Mouse (Mus musculus) gonadal fat pad, adult 2 months (tissue): ENCODE measurements around the gene Greb1. TPM values are rescaled to one million over a fixed set of nuclear protein-coding genes. Genes with fewer than 3 reads are reported as not detected.

Experiments
- DNase-seq: peaks from one replicate; pipeline ENCODE4 v3.0.0-alpha.2; 2012; ENCODE audit warnings: low read depth
- polyA plus RNA-seq: library from polyadenylated mRNA; depleted of rRNA; stranded (reverse); fragments of >200 nt; gene quantifications from 2 replicates; pipeline ENCODE4 v1.2.3, GENCODE M21; 2012; rRNA removed

Greb1 gene
- polyA plus RNA-seq, 1 experiment: 33.8 TPM

DNA sequence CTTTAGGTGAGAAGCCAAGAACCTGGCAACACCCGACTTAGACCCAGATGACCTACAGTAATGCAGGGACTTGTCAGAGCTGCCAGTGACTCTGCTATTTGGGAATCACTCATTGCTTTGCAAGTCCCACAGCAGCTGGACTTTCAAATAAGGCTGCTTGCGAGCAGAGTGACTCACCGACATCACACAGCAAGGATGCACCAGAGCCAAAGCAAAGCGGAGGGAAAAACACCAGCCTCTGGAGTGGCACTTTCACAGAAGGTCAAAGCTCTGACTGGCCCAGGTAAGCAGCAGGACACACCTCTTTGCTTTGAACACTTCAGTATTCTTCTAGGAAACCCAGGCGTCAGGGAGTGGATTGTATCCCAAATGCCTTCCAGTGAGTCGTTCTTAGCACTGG lies 164.9 kb downstream of the Greb1 start:
- DNase-seq: no peak

DNA sequence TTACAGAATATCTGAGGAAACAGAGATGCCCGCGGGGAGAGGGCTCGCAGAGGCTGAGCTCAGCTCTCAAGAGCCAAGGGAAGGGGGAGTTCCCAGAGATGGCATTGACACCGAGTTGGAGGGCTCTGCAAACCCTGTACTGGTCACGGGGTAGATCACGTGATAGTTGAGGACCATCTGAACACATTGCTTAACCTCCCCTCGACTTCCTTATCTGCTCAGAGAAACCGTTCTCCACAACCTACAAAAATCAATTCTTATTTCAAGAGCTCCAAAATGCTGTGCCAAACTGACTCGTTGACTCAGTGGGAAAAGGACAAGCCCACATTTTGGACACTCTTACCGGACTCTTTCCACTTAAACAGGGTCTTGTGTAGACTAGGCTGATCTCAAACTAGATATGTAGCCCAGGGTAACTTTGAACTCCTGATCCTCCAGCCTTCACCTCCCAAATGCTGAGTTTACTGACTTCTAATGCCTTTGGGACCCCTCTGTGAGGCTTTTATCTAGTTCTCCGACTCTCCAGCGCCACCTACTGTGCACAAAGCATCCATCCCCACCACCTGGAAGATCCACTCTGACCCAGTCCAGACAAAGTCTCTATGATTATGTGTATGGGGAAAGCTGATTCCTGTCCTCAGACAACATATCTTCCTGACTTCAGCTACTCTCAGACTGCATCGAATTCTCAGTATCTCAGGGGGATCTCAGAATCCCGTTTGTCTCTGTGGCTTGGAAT lies 166.4 kb downstream of the Greb1 start:
- no peak for DNase-seq

DNA sequence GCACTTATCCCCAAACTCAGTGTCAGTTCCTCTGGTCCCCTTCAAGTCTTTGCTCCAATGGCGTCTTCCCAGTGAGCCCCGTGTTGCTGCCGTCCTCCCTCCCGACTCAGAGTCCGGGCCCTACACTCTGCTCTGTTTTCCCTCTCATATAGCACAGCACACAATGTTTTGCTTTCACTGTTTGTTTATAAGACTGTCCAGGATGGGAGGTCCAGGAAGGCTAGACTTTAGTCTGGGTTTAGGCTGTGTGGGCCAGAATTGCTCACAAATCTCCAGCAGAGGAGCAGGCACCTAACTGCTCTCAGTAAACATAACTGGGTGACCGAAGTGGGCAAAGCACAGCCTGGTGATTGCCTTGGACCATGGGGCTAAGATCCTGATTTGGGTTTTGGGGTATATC lies 167.5 kb downstream of the Greb1 start:
- no peak for DNase-seq

DNA sequence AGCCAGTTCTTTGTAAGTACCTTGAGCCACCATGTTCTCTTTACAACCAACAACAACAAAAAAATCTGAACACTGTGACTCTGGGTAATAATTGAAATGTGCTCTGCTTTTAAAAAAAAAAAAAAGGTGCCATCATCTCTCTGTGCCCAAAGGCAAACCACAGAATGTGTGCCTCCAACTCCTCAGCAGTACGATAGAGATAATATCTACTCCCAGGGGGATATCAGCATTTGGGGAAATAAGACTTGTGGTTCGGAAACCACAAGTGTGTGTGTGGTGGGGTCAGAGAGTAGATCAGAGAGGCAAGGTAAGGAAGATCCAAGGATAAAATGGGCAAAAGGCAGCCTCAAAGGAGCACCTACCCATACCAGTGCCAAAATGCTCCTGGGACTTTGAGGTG lies 169.3 kb downstream of the Greb1 start:
- DNase-seq: peak; percentile 51

DNA sequence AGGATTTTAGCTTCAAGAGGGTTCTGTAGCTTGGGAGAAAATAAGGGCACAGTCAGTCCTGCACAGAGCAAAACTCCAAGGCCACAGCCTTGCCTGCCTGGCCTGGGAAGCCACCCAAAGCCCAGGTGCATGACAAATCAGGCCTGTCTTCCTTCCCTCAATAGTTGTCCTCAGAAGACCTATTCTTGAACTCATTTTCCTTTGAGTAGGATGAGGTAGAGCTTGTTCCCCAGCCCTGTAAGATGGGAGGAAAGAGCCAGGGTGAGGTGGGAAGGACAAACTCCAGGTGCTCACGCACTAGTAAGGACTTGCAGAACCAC lies 169.9 kb downstream of the Greb1 start:
- peak; percentile 75 for DNase-seq

DNA sequence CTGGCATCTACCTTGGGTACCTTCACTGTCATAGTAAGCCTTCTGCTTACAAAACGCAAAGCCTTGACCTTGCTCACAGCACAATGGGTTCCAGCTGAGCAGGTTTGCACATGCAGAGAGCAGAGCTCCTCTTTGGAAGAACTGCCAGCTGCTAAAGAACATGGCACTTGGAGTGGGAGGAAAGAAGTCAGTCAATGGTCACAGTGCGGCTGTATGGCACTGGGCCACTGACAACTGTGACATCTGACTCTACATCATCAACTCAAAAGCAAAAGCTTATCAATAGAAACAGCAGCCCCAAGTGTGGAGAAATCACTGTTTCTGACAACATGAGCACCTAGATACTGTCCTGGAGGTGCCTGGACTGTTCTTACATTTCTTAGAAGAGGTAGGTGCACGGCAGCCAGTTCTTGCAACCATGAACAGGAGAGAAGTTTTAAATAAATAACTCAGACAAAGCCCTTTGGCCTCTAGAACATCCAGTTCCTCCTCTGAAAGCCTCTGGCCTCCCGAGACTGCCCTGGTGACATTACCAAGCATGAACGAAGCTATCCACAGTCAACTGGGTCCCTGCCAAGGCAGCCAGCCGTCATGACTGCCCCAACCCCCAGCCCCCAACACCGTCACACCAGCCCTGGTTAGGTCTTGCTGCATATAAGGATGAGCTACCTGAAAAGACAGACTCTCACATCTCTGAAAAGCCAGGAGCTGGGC lies 170.4 kb downstream of the Greb1 start:
- peak; percentile 94 for DNase-seq

Other genes with a start within 250 kb of the Greb1 start
- gene Lpin1, start 189.9 kb downstream of the Greb1 start, polyA plus RNA-seq: 66.4 and 75.6 TPM in 2 replicates
- gene Ntsr2, start 147.5 kb downstream of the Greb1 start, polyA plus RNA-seq: 107 and 233 TPM in 2 replicates
- 14.5 and 19.8 TPM in 2 replicates for gene E2f6, start 10.1 kb upstream of the Greb1 start, polyA plus RNA-seq
- 8.7 and 9.4 TPM in 2 replicates for gene Rock2, start 94.0 kb upstream of the Greb1 start, polyA plus RNA-seq
- gene Pqlc3, start 199.5 kb upstream of the Greb1 start, polyA plus RNA-seq: 36.9 and 54.2 TPM in 2 replicates
- gene 2410004P03Rik, start 210.8 kb upstream of the Greb1 start, polyA plus RNA-seq: 1.8 and 2.9 TPM in 2 replicates